Mouse (Mus musculus): ENCODE results near the gene Krtap19-5. TPM values are rescaled to one million over a fixed set of nuclear protein-coding genes. Genes with fewer than 3 reads are reported as not detected.
A peak's percentile ranks its signal among the peaks of the same experiment; 100 is the strongest.

The Krtap19-5 gene
- polyA plus RNA-seq (2011; ENCODE audit: insufficient read depth, insufficient read length, low read depth, missing spikeins), result not detected in 2 replicates

DNA sequence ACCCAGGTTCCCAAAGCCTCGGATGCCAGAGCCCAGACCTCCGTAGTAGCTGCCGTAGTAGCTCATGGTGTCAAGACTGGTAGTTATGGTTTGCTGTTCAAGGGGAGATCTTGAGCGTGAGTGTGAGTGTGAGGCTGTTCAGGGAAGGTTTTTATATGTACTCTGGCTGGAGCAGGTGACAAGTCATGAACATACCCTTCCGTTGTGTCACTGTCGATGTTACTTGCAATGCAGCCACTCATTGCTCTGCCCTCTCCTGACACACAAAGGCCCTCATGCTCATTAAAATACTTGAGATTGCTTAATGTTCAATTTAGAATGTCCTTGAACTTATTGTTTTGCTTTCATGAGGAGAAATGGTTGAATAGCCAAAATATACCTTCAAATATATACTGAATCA, at the start of gene Krtap19-5:
Gene Krtap19-5, minus strand, starts transcription at position 101 of the 400 bp plus-strand sequence.
- Histone ChIP-seq H3K4me1 (ENCODE audit: control insufficient read depth, insufficient read depth, low read length) (no peaks in the 10 kb centered on the region), H3K36me3 (ENCODE audit: control insufficient read depth, insufficient read depth, low read length, poor library complexity, severe bottlenecking) (no peaks in the 10 kb centered on the region), H3K27ac (ENCODE audit: insufficient read depth, low read length) (no peak within 1 kb of the TSS), H3K4me3 (ENCODE audit: low read depth, low read length) (no peak within 1 kb of the TSS), H3K9me3 (replicated peaks; ENCODE audit: control insufficient read depth, insufficient read depth, low read length, poor library complexity, severe bottlenecking) (no peaks in the 10 kb centered on the region), H3K9ac (ENCODE audit: low read depth, poor library complexity, severe bottlenecking) (no peak within 1 kb of the TSS), H3K27me3 (ENCODE audit: control insufficient read depth, insufficient read depth, low read length, poor library complexity, severe bottlenecking) (no peaks in the 10 kb centered on the region)
- TF ChIP-seq POLR2A (IDR thresholded peaks at IDR 0.05; ENCODE audit: insufficient read depth, low read length) (no peak), CTCF (IDR thresholded peaks at IDR 0.05; ENCODE audit: low read depth, low read length) (no peak), EP300 (IDR thresholded peaks at IDR 0.05; ENCODE audit: insufficient read depth, low read depth, low read length) (no peak)

DNA sequence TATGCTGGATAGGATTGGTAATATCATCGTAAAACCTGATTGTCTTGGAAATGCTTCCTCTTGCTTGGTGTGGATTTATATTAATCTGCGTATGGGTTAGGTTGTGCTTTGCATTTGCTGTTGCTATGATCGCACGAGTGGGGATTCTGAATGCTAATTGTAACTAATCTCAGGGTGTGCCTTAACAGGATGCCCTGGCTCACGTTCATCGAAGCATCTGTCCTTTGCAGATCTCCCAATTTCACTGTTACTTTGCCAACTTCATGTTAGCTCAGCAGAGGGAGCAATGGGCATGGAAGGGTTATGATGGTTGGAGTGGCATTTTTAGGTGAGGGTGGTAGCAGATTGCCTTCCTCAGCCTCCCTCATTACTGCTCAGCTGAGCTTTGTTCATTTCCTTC, 44.8 kb upstream of the Krtap19-5 start:
- H3K27ac ChIP-seq (ENCODE audit: insufficient read depth, low read length), result no peak overlapping the region
- H3K4me3 ChIP-seq (ENCODE audit: low read depth, low read length), result no peak overlapping the region
- H3K4me1 ChIP-seq (ENCODE audit: control insufficient read depth, insufficient read depth, low read length), result no peaks in the 10 kb centered on the region
- no peaks in the 10 kb centered on the region for H3K36me3 ChIP-seq (ENCODE audit: control insufficient read depth, insufficient read depth, low read length, poor library complexity, severe bottlenecking)
- no peak overlapping the region for H3K9ac ChIP-seq (ENCODE audit: low read depth, poor library complexity, severe bottlenecking)
- TF ChIP-seq CTCF (IDR thresholded peaks at IDR 0.05; ENCODE audit: low read depth, low read length) (no peak), POLR2A (IDR thresholded peaks at IDR 0.05; ENCODE audit: insufficient read depth, low read length) (no peak), EP300 (IDR thresholded peaks at IDR 0.05; ENCODE audit: insufficient read depth, low read depth, low read length) (no peak)
- no peaks in the 10 kb centered on the region for H3K27me3 ChIP-seq (ENCODE audit: control insufficient read depth, insufficient read depth, low read length, poor library complexity, severe bottlenecking)
- no peaks in the 10 kb centered on the region for H3K9me3 ChIP-seq (replicated peaks; ENCODE audit: control insufficient read depth, insufficient read depth, low read length, poor library complexity, severe bottlenecking)

DNA sequence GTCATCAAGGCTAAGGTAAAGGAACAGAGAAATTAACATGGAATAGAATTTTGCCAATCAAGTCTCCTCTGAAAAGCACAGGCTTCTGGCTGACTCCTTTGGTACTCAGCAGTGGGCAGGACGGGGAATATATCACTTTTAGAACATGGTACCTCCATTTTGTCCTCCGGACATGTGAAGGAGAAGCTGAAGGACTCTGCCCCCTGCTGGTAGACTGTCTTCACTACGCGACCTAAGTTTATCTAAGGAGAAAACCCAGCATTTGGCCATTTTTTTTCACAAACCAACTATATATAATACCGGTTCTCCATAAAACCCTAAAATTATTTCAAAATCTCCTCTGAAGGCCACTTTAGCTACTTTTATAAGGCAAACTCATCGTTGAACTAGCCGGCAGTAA, 42.0 kb upstream of the Krtap19-5 start:
- H3K4me1 ChIP-seq (ENCODE audit: control insufficient read depth, insufficient read depth, low read length), result no peaks in the 10 kb centered on the region
- no peaks in the 10 kb centered on the region for H3K27me3 ChIP-seq (ENCODE audit: control insufficient read depth, insufficient read depth, low read length, poor library complexity, severe bottlenecking)
- H3K36me3 ChIP-seq (ENCODE audit: control insufficient read depth, insufficient read depth, low read length, poor library complexity, severe bottlenecking), result no peaks in the 10 kb centered on the region
- H3K9me3 ChIP-seq (replicated peaks; ENCODE audit: control insufficient read depth, insufficient read depth, low read length, poor library complexity, severe bottlenecking), result no peaks in the 10 kb centered on the region
- no peak overlapping the region for H3K27ac ChIP-seq (ENCODE audit: insufficient read depth, low read length)
- no peak overlapping the region for H3K4me3 ChIP-seq (ENCODE audit: low read depth, low read length)
- TF ChIP-seq CTCF (IDR thresholded peaks at IDR 0.05; ENCODE audit: low read depth, low read length) (peak; percentile 14), POLR2A (IDR thresholded peaks at IDR 0.05; ENCODE audit: insufficient read depth, low read length) (no peak)
- H3K9ac ChIP-seq (ENCODE audit: low read depth, poor library complexity, severe bottlenecking), result no peak overlapping the region

DNA sequence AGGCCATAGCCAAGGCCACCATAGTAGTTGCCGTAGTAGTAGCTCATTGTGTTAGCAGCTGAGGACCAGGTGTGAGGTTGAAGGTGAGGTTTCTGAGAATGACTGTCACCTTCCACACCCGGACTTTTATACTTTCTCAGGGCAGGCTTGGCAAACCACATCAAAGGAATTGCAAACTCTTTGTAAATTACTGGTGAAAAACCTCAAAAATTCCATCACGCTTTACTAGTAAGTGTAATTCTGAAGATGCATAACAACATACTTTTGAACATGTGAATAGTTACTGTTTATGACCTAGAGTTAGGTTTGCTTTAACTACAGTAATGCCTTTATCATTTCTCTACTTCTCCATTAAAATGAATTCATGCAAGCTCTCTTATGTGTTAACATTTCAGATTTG, 35.9 kb upstream of the Krtap19-5 start, which contains the start of gene Krtap19-9b:
Gene Krtap19-9b, minus strand, starts transcription at position 101 of the 400 bp plus-strand sequence.
- no peak for TF ChIP-seq EP300 (IDR thresholded peaks at IDR 0.05; ENCODE audit: insufficient read depth, low read depth, low read length)
- no peak for TF ChIP-seq POLR2A (IDR thresholded peaks at IDR 0.05; ENCODE audit: insufficient read depth, low read length)
- no peak for TF ChIP-seq CTCF (IDR thresholded peaks at IDR 0.05; ENCODE audit: low read depth, low read length)
- Histone ChIP-seq H3K36me3 (ENCODE audit: control insufficient read depth, insufficient read depth, low read length, poor library complexity, severe bottlenecking) (no peaks in the 10 kb centered on the region), H3K27me3 (ENCODE audit: control insufficient read depth, insufficient read depth, low read length, poor library complexity, severe bottlenecking) (no peaks in the 10 kb centered on the region), H3K9me3 (replicated peaks; ENCODE audit: control insufficient read depth, insufficient read depth, low read length, poor library complexity, severe bottlenecking) (no peaks in the 10 kb centered on the region), H3K9ac (ENCODE audit: low read depth, poor library complexity, severe bottlenecking) (no peak within 1 kb of the TSS), H3K27ac (ENCODE audit: insufficient read depth, low read length) (no peak within 1 kb of the TSS), H3K4me1 (ENCODE audit: control insufficient read depth, insufficient read depth, low read length) (no peaks in the 10 kb centered on the region), H3K4me3 (ENCODE audit: low read depth, low read length) (no peak within 1 kb of the TSS)

DNA sequence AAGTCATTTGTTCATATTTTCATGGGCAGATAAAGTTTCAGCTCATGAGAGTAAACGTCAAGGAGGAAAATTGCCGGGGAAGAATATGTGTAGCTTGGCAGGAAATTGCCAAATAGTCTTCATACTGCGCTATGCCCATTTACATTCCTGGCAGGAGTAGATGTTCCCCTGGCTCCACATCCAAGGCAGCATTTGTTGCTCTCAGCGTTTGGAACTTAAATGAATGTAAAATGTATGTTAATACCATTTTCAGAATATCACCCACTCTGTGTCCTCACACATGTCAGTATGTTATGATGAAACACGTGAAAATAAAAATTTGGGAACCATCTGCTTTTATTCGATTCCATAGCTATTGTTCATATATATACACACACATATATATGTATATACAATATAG, 9.4 kb downstream of the Krtap19-5 start:
- Histone ChIP-seq H3K27me3 (ENCODE audit: control insufficient read depth, insufficient read depth, low read length, poor library complexity, severe bottlenecking) (no peaks in the 10 kb centered on the region), H3K4me3 (ENCODE audit: low read depth, low read length) (no peak overlapping the region), H3K9ac (ENCODE audit: low read depth, poor library complexity, severe bottlenecking) (no peak overlapping the region), H3K4me1 (ENCODE audit: control insufficient read depth, insufficient read depth, low read length) (no peaks in the 10 kb centered on the region), H3K9me3 (replicated peaks; ENCODE audit: control insufficient read depth, insufficient read depth, low read length, poor library complexity, severe bottlenecking) (no peaks in the 10 kb centered on the region), H3K27ac (ENCODE audit: insufficient read depth, low read length) (no peak overlapping the region), H3K36me3 (ENCODE audit: control insufficient read depth, insufficient read depth, low read length, poor library complexity, severe bottlenecking) (no peaks in the 10 kb centered on the region)
- TF ChIP-seq CTCF (IDR thresholded peaks at IDR 0.05; ENCODE audit: low read depth, low read length) (no peak), POLR2A (IDR thresholded peaks at IDR 0.05; ENCODE audit: insufficient read depth, low read length) (no peak), EP300 (IDR thresholded peaks at IDR 0.05; ENCODE audit: insufficient read depth, low read depth, low read length) (no peak)

DNA sequence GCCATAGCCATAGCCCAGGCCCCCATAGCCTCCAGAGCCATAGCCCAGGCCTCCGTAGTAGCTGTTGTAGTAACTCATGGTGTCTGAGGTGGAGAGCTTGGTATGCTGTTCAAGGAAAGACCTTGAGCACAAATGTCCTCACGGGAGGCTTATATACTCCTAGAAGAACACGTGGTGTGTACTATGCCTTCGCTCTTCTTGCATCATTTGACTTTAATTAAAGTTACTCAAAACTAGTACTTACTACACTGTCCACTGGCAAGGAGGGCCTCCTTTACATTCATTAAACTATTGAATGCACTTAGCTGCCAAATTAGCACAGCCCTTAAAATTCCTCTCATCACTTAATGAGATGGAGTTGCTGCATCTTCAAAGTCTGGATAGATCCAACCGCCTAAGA, 11.3 kb downstream of the Krtap19-5 start, which contains the start of gene Krtap19-4:
Gene Krtap19-4, minus strand, starts transcription at position 101 of the 400 bp plus-strand sequence.
- no peak within 1 kb of the TSS for H3K4me3 ChIP-seq (ENCODE audit: low read depth, low read length)
- TF ChIP-seq EP300 (IDR thresholded peaks at IDR 0.05; ENCODE audit: insufficient read depth, low read depth, low read length), result no peak
- no peak within 1 kb of the TSS for H3K27ac ChIP-seq (ENCODE audit: insufficient read depth, low read length)
- H3K9ac ChIP-seq (ENCODE audit: low read depth, poor library complexity, severe bottlenecking), result no peak within 1 kb of the TSS
- H3K9me3 ChIP-seq (replicated peaks; ENCODE audit: control insufficient read depth, insufficient read depth, low read length, poor library complexity, severe bottlenecking), result no peaks in the 10 kb centered on the region
- no peaks in the 10 kb centered on the region for H3K27me3 ChIP-seq (ENCODE audit: control insufficient read depth, insufficient read depth, low read length, poor library complexity, severe bottlenecking)
- no peaks in the 10 kb centered on the region for H3K4me1 ChIP-seq (ENCODE audit: control insufficient read depth, insufficient read depth, low read length)
- H3K36me3 ChIP-seq (ENCODE audit: control insufficient read depth, insufficient read depth, low read length, poor library complexity, severe bottlenecking), result no peaks in the 10 kb centered on the region

All from ES-Bruce4 (cell line).